Mouse (Mus musculus) cerebellum, adult 2 months (tissue): ENCODE measurements around the gene Cuedc2. TPM values are rescaled to one million over a fixed set of nuclear protein-coding genes. Genes with fewer than 3 reads are reported as not detected.

Experiments used
- DNase-seq, 2 experiments: peaks; one replicate each; pipeline ENCODE4 v3.0.0; 2021
- H3K27ac ChIP-seq: fragments of 200-500 bp; 2 replicates; pipeline ENCODE4 v1.5.1; 2012; ENCODE audit warnings: low read length, control low read depth, inconsistent platforms; ENCODE audit not compliant: insufficient read depth
- H3K27me3 ChIP-seq: fragments of 200-500 bp; 2 replicates; pipeline ENCODE4 v1.6.1; 2012; ENCODE audit warnings: inconsistent platforms, mild to moderate bottlenecking, low read length, moderate library complexity; ENCODE audit not compliant: control insufficient read depth, insufficient read depth
- H3K4me1 ChIP-seq: fragments of 200-500 bp; 2 replicates; pipeline ENCODE4 v1.6.1; 2011; ENCODE audit warnings: low read length; ENCODE audit not compliant: control insufficient read depth, insufficient read depth
- H3K4me3 ChIP-seq: fragments of 200-500 bp; replicated peaks from 2 replicates; pipeline ENCODE3; 2011; ENCODE audit warnings: mild to moderate bottlenecking, low read depth, low read length, control low read depth; ENCODE audit not compliant: insufficient read depth
- CTCF ChIP-seq: fragments of 200-500 bp; IDR thresholded peaks from 2 replicates; pipeline ENCODE4 v1.5.1; 2011; ENCODE audit warnings: low read depth, mild to moderate bottlenecking, control low read depth, low read length, moderate library complexity, borderline replicate concordance; ENCODE audit not compliant: insufficient read depth
- POLR2A ChIP-seq: fragments of 200-500 bp; IDR thresholded peaks from 2 replicates; pipeline ENCODE4 v1.6.1; 2011; ENCODE audit warnings: low read length, control low read depth, borderline replicate concordance; ENCODE audit not compliant: insufficient read depth
- WGBS: fragments of 180-500 bp; shearing (Covaris S2); methylation state at CpG from one replicate; pipeline ENCODE4 v1.1.7; 2018; 5-methylcytosine and 5-hydroxymethylcytosine counted together
- polyA plus RNA-seq: library from polyadenylated mRNA; depleted of rRNA; stranded (reverse); fragments of >200 nt; gene quantifications from 2 replicates; pipeline ENCODE4 v1.2.3, GENCODE M21; 2012

Cuedc2 gene
- polyA plus RNA-seq, 1 experiment: 258 TPM

DNA sequence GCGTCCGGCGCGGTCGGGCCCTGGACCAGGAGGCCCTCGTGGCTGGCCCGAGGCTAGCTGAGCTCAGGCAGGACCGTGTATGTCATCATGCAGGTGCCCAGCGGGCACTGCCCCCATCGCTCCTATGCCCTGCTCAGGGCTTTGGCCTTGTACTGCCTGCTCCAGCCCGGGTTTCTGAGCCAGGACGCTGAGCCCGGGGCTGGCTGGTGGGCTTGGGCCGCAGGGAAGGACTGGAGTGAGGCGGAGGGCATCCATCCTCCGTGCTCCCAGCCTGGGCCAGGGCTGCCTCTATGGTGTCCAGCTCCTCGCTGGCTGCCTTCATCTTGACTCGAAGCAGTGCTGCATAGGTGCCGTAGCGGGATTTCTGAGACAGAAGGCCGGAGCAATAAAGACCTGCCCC, 25.9 kb downstream of the Cuedc2 start:
- WGBS: 87% methylated on average over 21 of the region's 21 CpGs
- DNase-seq: no peak
- Histone ChIP-seq H3K27ac (no peak overlapping the region), H3K4me3 (no peak overlapping the region), H3K4me1 (peaks cover 10% of the 10 kb centered on the region), H3K27me3 (no peaks in the 10 kb centered on the region)
- TF ChIP-seq CTCF (no peak), POLR2A (no peak)

DNA sequence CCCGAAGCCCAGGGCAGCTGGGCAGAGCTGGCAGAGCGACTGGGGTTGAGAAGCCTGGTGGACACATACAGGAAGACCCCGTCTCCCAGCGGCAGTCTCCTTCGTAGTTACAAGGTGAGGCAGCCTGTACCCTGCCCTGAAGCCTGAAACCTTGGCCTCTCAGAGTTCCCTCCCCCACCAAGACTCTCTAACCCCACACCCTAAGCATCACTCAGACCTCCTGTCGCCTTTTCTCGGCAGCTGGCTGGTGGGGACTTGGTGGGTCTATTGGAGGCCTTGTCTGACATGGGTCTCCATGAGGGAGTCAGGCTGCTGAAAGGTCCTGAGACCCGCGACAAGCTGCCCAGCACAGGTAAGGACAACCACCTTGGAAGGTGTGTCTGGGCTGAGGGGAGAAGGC, 27.2 kb downstream of the Cuedc2 start:
- Histone ChIP-seq H3K4me3 (no peak overlapping the region), H3K27me3 (no peaks in the 10 kb centered on the region), H3K27ac (no peak overlapping the region), H3K4me1 (peaks cover 4% of the 10 kb centered on the region; the same call in 1 of the 2 replicates)
- DNase-seq: no peak
- WGBS: 87% methylated on average over 9 of the region's 9 CpGs
- TF ChIP-seq POLR2A (no peak), CTCF (no peak)

DNA sequence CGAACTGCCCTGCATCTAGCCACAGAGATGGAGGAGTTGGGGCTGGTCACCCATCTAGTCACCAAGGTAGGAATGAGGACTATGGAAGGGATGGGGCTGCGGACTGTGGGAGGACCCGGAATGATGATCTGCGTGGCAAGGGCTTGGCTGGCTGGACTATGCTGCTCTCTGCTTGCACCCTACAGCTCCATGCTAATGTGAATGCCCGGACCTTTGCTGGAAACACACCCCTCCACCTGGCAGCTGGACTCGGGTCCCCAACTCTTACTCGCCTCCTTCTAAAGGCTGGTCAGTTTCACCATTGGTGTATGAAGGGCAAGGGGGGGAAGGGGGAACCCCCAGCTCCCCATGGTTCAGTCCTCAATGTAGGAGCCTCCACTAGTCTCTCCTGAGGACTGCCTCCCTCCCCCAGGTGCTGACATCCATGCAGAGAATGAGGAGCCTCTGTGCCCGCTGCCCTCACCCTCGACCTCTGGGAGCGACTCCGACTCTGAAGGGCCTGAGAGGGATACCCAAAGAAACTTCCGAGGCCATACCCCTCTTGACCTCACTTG, 28.1 kb downstream of the Cuedc2 start:
- peaks cover 4% of the 10 kb centered on the region; the same call in 1 of the 2 replicates for H3K4me1 ChIP-seq
- WGBS: 88% methylated on average over 12 of the region's 12 CpGs
- H3K4me3 ChIP-seq: no peak overlapping the region
- DNase-seq: peak in 1 of 2 experiments; percentile 12
- no peaks in the 10 kb centered on the region for H3K27me3 ChIP-seq
- TF ChIP-seq POLR2A (no peak), CTCF (no peak)
- H3K27ac ChIP-seq: no peak overlapping the region

DNA sequence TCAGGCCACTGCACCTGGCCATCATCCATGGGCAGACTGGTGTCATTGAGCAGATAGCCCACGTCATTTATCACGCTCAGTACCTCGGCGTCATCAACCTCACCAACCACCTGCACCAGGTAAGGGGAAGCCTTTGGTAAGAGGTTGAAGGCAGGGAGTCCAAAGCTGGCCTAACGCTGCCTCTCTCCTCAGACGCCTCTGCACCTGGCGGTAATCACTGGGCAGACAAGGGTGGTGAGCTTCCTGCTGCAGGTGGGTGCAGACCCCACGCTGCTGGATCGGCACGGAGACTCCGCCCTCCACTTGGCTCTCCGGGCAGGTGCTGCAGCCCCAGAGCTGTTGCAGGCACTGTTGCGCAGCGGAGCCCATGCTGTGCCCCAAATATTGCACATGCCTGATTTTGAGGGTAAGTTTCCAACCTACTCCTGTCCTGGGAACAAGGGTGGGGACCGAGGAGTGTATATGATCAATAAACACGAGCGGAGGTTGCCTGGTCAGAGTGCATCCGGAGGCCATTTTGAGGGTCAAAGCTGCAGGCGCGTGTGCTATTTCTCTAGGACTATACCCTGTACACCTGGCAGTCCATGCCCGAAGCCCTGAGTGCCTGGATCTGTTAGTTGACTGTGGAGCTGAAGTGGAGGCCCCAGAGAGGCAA, 28.7 kb downstream of the Cuedc2 start:
- no peaks in the 10 kb centered on the region; the same call in 1 of the 2 replicates for H3K27me3 ChIP-seq
- WGBS: 76% methylated on average over 21 of the region's 21 CpGs
- H3K4me1 ChIP-seq: peaks cover 7% of the 10 kb centered on the region; the same call in 1 of the 2 replicates
- no peak overlapping the region for H3K27ac ChIP-seq
- no peak for TF ChIP-seq POLR2A
- TF ChIP-seq CTCF: no peak
- peak; percentile 31 to 41 for DNase-seq
- no peak overlapping the region for H3K4me3 ChIP-seq

DNA sequence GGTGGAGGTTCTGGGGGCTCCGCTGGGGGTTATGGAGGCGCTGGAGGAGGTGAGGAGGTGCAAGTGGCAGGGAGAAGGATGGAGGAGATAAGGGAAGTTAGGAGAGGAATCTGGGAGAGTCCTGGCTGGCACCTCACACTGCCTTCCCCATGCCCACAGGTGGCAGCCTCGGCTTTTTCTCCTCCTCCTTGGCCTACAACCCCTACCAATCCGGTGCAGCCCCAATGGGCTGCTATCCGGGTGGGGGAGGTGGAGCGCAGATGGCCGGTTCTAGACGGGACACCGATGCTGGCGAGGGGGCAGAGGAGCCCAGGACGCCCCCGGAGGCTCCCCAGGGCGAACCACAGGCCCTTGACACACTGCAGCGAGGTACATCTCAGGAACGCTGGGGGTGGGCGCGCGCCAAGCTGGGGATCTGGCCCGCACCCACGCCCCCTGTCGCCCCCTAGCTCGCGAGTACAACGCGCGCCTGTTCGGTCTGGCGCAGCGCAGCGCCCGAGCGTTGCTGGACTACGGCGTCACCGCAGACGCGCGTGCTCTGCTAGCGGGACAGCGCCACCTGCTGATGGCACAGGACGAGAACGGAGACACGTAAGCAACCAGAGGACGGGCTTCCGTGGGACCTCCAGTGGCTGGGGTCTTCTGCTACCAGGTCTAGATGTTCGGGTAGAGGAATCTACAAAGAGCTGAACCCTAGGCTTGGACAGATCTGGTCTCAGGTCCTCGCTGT, 29.6 kb downstream of the Cuedc2 start:
- Histone ChIP-seq H3K4me3 (peak overlapping the region; percentile 42), H3K27me3 (no peaks in the 10 kb centered on the region; the same call in 1 of the 2 replicates), H3K4me1 (peaks cover 8% of the 10 kb centered on the region; the same call in 1 of the 2 replicates), H3K27ac (peak overlapping the region; percentile 17; the same call in 1 of the 2 replicates)
- DNase-seq: peak; percentile 85 to 91
- WGBS: 2% methylated on average over 47 of the region's 47 CpGs
- TF ChIP-seq CTCF: peak; percentile 95
- TF ChIP-seq POLR2A: peak; percentile 69

DNA sequence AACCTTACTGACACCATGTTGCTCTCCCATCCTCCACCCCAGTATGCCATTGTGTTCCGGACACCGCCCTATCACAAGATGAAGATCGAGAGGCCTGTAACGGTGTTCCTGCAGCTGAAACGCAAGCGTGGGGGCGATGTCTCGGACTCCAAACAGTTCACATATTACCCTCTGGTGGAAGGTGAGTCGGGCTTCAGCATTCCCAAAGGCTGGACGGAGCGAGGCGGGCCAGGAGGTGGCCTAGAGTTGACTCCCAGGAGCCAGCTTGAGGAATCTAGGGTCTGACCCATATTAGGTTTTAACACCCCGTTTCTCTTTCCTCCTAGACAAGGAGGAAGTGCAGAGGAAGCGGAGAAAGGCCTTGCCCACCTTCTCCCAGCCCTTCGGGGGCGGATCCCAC, 30.2 kb downstream of the Cuedc2 start:
- H3K4me1 ChIP-seq: peaks cover 8% of the 10 kb centered on the region; the same call in 1 of the 2 replicates
- no peak overlapping the region for H3K27ac ChIP-seq
- no peaks in the 10 kb centered on the region; the same call in 1 of the 2 replicates for H3K27me3 ChIP-seq
- peak; percentile 16 to 27 for DNase-seq
- no peak overlapping the region for H3K4me3 ChIP-seq
- WGBS: 81% methylated on average over 16 of the region's 16 CpGs
- TF ChIP-seq CTCF (no peak), POLR2A (no peak)

DNA sequence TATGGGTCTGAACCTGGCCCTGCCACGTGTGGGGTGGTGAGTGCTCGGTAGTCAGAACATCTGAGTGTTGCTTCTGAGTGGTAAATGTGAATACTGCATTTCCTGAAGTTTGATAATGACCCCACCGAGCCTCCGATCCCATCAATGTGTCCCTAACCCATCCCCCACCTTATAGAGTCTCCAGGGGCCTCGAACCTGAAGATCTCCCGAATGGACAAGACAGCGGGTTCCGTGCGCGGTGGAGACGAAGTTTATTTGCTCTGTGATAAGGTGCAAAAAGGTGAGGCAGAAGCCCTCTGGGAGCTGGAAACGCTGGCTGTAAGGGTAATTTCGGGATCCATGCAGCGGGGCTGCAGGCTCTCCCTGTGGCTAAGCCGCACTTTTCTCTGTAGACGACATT, 30.7 kb downstream of the Cuedc2 start:
- no peak for TF ChIP-seq POLR2A
- no peak for TF ChIP-seq CTCF
- 92% methylated on average over 16 of the region's 16 CpGs for WGBS
- H3K4me3 ChIP-seq: no peak overlapping the region
- H3K27ac ChIP-seq: no peak overlapping the region
- H3K27me3 ChIP-seq: no peaks in the 10 kb centered on the region; the same call in 1 of the 2 replicates
- no peak for DNase-seq
- H3K4me1 ChIP-seq: peaks cover 8% of the 10 kb centered on the region; the same call in 1 of the 2 replicates

DNA sequence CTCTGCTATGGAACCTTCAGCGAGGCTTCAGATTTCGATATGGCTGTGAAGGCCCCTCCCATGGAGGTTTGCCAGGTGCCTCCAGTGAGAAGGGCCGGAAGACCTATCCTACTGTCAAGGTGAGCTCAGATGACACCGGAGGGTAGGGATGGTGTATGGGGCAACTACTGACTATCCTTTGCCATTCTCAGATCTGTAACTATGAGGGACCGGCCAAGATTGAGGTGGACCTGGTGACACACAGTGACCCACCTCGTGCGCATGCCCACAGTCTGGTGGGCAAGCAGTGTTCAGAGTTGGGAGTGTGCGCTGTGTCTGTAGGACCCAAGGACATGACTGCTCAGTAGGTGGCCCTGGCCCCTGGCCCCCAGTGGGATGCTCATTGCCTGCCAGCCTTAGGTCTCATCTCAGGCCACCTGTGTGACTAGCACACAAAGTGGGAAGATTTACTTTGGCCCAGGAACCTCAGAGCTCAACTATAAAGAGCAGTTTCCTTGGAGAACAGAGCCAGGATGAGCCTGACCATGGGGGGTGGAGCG, 31.7 kb downstream of the Cuedc2 start:
- Histone ChIP-seq H3K4me3 (no peak overlapping the region), H3K27ac (no peak overlapping the region), H3K4me1 (peaks cover 8% of the 10 kb centered on the region; the same call in 1 of the 2 replicates), H3K27me3 (no peaks in the 10 kb centered on the region; the same call in 1 of the 2 replicates)
- TF ChIP-seq CTCF: no peak
- no peak for TF ChIP-seq POLR2A
- 90% methylated on average over 9 of the region's 9 CpGs for WGBS
- DNase-seq: no peak
